Mouse (Mus musculus): Measurements from ENCODE around the gene Acox1.

DNA sequence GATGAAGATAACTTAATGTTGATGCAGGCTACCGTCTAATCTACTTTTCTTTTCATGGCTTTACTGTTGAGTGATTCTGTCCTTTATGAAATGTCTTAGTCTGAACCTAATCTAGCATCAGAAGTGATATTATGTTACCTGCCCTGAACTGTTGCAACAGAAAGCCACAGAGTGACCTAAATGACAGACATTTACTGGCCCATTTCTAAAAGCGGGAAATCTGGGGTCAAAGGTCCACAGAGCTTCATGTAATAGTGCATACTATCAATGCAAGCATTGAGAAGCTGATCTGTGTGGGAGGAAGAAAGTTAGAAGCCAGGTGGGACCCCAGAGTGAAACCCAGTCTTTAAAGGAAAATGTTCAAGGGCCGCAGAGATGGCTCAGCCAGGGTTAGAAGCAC, 4.3 kb upstream of the Acox1 start:
- TF ChIP-seq EP300 (IDR thresholded peaks at IDR 0.05; ENCODE audit: low read depth) (no peak), CTCF (IDR thresholded peaks at IDR 0.05; ENCODE audit: low read depth) (no peak)

All from liver, postnatal 0 days (tissue).